Mouse (Mus musculus): ENCODE measurements around the gene 1700003E16Rik. TPM values are rescaled to one million over a fixed set of nuclear protein-coding genes. Genes with fewer than 3 reads are reported as not detected.

1700003E16Rik gene
- polyA plus RNA-seq, 1 experiment from 2014 or later: 0.77 TPM

DNA sequence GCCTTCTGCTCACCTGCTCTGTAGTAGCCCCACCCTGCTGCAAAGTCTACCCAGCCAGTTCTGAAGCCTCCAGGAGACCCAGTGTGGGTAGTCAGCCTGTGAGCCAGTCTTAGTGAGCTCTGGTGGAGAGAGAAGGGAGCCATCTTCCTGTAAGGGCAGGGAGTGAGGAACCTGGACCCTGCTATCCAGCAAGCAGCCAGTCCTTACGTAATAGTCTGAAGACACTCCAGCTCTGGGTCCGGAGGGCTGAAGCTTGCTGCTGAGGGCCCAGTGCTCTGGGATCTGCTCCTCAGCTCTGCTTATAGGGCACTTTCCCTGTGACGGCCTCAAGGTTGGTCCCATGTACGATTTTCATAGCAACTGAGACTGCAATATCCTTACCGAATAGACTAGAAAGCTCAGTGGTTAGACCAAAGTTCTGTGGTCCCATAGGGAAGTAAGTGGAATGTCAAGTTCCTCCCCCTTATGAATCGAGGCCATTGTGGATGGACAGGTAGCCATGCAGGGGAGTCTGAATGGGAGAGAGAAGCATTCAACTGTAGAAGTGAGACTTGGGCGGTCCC lies 21.2 kb upstream of the 1700003E16Rik start, which contains the start of gene Rtkn:
Gene Rtkn (plus strand): TSS at position 513 of the 563 bp plus-strand sequence.
- H3K4me3 ChIP-seq (ENCODE audit: low read depth, low read length): peak within 1 kb of the TSS; percentile 48
- no peaks in the 10 kb centered on the region for H3K9me3 ChIP-seq (ENCODE audit: control insufficient read depth, low read depth, low read length)
- no peak for ATAC-seq (ENCODE audit: insufficient number of reproducible peaks, insufficient read depth, low FRiP score, low read depth)
- H3K4me1 ChIP-seq (ENCODE audit: control insufficient read depth, insufficient read depth, low read length): peaks cover 23% of the 10 kb centered on the region
- H3K27ac ChIP-seq (ENCODE audit: low read length): peak within 1 kb of the TSS; percentile 100
- H3K27me3 ChIP-seq (ENCODE audit: control insufficient read depth, insufficient read depth, low read length): no peaks in the 10 kb centered on the region
- H3K4me2 ChIP-seq (replicated peaks; ENCODE audit: low read depth, low read length): peak within 1 kb of the TSS; percentile 74
- no peaks in the 10 kb centered on the region for H3K36me3 ChIP-seq (ENCODE audit: control insufficient read depth, insufficient read depth, low read length)
- WGBS: 65% methylated on average over 7 of the region's 7 CpGs
- peak within 1 kb of the TSS; percentile 89; the same call in 1 of the 2 replicates for H3K9ac ChIP-seq (replicated peaks; ENCODE audit: low read depth, low read length)

DNA sequence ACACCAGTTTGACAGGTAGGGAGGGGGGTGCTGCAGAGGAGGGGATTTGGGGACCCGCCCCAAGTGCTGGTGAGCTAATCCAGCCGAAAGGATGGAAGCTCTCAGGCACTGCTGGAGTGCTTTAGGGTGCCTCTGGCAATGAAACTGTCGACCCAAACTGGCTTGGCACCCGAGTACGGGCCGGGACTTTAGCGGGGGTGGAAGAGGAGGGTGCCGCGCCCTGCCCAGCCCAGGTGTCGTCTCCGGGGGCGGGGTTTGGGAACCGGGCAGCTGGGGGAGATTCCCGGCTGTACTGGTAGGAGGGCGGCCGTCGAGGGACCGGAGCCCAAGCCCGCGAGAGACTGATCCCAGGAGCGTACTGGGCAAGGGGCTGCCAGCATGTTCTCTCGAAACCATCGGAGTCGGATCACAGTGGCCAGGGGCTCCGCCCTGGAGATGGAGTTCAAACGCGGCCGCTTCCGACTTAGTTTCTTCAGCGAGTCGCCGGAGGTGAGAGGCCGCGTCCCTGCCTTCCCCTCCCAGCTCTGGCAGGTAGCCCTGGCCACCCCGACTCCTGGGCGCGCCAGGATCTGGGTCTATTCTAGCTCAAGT lies 20.5 kb upstream of the 1700003E16Rik start:
- Histone ChIP-seq H3K4me2 (replicated peaks; ENCODE audit: low read depth, low read length) (peak overlapping the region; percentile 74), H3K4me3 (ENCODE audit: low read depth, low read length) (peak overlapping the region; percentile 48), H3K9ac (replicated peaks; ENCODE audit: low read depth, low read length) (peak overlapping the region; percentile 89; the same call in 1 of the 2 replicates), H3K27me3 (ENCODE audit: control insufficient read depth, insufficient read depth, low read length) (no peaks in the 10 kb centered on the region), H3K27ac (ENCODE audit: low read length) (peak overlapping the region; percentile 100; the same call in 1 of the 2 replicates), H3K4me1 (ENCODE audit: control insufficient read depth, insufficient read depth, low read length) (peaks cover 23% of the 10 kb centered on the region), H3K36me3 (ENCODE audit: control insufficient read depth, insufficient read depth, low read length) (no peaks in the 10 kb centered on the region), H3K9me3 (ENCODE audit: control insufficient read depth, low read depth, low read length) (no peaks in the 10 kb centered on the region)
- WGBS: 5% methylated on average over 37 of the region's 37 CpGs
- no peak for ATAC-seq (ENCODE audit: insufficient number of reproducible peaks, insufficient read depth, low FRiP score, low read depth)

DNA sequence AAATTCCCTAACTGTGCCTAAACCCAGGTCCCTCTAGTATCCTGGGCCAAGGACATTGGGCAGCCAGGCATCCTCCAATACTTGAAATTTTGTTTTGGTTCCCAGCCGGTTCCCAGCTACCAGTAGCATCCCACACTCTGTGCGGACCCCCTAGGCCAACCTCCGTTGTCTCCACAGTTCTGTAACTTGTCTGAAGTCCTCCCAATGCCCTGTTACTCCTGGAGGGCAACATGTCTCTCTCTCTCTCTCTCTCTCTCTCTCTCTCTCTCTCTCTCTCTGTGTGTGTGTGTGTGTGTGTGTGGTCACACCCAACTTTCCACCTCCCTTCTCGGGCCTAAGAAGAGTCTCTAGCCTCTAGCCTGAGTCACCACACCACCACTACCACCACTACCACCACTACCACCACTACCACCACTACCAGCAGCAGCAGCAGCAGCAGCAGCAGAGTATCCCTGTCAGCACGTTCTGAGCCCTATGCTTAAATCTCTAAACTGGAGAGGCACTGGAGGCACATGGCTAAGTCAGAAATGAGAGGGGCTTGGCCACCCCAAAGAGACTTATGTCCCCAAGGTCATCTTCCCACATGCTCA lies 19.8 kb upstream of the 1700003E16Rik start:
- peak overlapping the region; percentile 100 for H3K27ac ChIP-seq (ENCODE audit: low read length)
- H3K27me3 ChIP-seq (ENCODE audit: control insufficient read depth, insufficient read depth, low read length): no peaks in the 10 kb centered on the region
- ATAC-seq (ENCODE audit: insufficient number of reproducible peaks, insufficient read depth, low FRiP score, low read depth): no peak
- H3K4me3 ChIP-seq (ENCODE audit: low read depth, low read length): peak overlapping the region; percentile 48
- peak overlapping the region; percentile 89 for H3K9ac ChIP-seq (replicated peaks; ENCODE audit: low read depth, low read length)
- H3K36me3 ChIP-seq (ENCODE audit: control insufficient read depth, insufficient read depth, low read length): no peaks in the 10 kb centered on the region
- peaks cover 23% of the 10 kb centered on the region for H3K4me1 ChIP-seq (ENCODE audit: control insufficient read depth, insufficient read depth, low read length)
- no peaks in the 10 kb centered on the region for H3K9me3 ChIP-seq (ENCODE audit: control insufficient read depth, low read depth, low read length)
- WGBS: 12% methylated on average over 5 of the region's 5 CpGs
- H3K4me2 ChIP-seq (replicated peaks; ENCODE audit: low read depth, low read length): peak overlapping the region; percentile 74

DNA sequence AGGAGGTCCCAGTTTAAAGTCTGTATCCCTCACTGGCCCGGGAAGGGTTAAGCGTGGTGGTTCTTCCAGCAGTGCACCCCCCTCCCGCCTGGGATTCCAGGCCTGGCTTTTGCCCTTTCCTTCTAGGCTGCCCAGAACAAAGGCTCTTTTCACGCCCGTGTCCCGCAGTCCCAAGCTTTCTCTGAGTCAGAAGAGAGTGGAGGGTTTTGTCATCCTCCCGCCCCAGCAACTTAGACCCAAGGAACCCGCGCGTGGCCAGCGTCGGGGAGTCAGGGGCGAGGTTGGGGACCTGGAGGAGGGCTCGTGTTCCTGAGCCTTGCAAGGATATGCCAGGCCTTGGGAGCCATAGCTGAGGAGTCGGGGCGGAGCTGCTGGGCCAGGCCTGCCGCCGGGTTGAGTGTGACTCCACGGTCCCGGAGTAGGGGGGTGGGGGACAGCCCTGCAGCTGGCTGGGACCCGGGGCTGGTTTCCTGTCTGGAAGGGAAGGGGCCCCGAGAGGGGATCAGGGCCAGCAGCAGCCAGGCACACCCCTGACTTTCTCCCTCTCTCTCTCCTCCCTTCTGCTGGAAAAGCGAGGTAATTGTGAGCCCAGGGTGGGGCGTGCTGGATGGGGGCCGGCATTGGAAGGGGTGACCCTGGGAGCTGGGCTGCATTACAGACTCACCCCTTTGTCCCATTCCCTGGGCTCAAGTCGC lies 19.2 kb upstream of the 1700003E16Rik start:
- ATAC-seq (ENCODE audit: insufficient number of reproducible peaks, insufficient read depth, low FRiP score, low read depth): peak; percentile 83
- H3K9ac ChIP-seq (replicated peaks; ENCODE audit: low read depth, low read length): peak overlapping the region; percentile 89
- no peaks in the 10 kb centered on the region for H3K9me3 ChIP-seq (ENCODE audit: control insufficient read depth, low read depth, low read length)
- H3K4me1 ChIP-seq (ENCODE audit: control insufficient read depth, insufficient read depth, low read length): peaks cover 25% of the 10 kb centered on the region
- WGBS: 1% methylated on average over 26 of the region's 26 CpGs
- H3K27ac ChIP-seq (ENCODE audit: low read length): peak overlapping the region; percentile 100
- H3K4me3 ChIP-seq (ENCODE audit: low read depth, low read length): peak overlapping the region; percentile 48
- peak overlapping the region; percentile 74 for H3K4me2 ChIP-seq (replicated peaks; ENCODE audit: low read depth, low read length)
- no peaks in the 10 kb centered on the region for H3K36me3 ChIP-seq (ENCODE audit: control insufficient read depth, insufficient read depth, low read length)
- no peaks in the 10 kb centered on the region for H3K27me3 ChIP-seq (ENCODE audit: control insufficient read depth, insufficient read depth, low read length)

DNA sequence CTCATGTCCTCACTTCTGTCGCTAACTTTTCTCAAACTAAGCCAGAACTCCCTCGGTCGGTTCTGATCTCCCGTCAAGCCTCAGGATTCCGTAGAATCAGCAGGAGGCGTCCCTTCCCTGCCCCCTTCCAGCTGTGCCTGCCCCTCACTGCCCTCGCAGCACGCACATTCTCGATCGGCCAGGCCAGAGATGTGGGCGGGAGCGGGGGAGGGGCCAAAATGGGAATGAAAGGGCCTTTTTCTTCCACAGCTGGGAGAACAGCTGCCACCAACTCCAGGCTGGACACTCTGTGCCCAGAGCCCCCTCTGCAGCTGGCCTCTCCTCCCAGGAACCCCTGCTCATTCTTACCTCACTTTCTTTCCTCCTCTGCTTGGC lies 18.6 kb upstream of the 1700003E16Rik start:
- Histone ChIP-seq H3K9me3 (ENCODE audit: control insufficient read depth, low read depth, low read length) (no peaks in the 10 kb centered on the region), H3K27me3 (ENCODE audit: control insufficient read depth, insufficient read depth, low read length) (no peaks in the 10 kb centered on the region), H3K4me2 (replicated peaks; ENCODE audit: low read depth, low read length) (peak overlapping the region; percentile 74), H3K27ac (ENCODE audit: low read length) (peak overlapping the region; percentile 100), H3K4me1 (ENCODE audit: control insufficient read depth, insufficient read depth, low read length) (peaks cover 30% of the 10 kb centered on the region), H3K36me3 (ENCODE audit: control insufficient read depth, insufficient read depth, low read length) (no peaks in the 10 kb centered on the region), H3K4me3 (ENCODE audit: low read depth, low read length) (peak overlapping the region; percentile 48), H3K9ac (replicated peaks; ENCODE audit: low read depth, low read length) (peak overlapping the region; percentile 89)
- WGBS: 0% methylated on average over 12 of the region's 12 CpGs
- ATAC-seq (ENCODE audit: insufficient number of reproducible peaks, insufficient read depth, low FRiP score, low read depth): peak; percentile 80

DNA sequence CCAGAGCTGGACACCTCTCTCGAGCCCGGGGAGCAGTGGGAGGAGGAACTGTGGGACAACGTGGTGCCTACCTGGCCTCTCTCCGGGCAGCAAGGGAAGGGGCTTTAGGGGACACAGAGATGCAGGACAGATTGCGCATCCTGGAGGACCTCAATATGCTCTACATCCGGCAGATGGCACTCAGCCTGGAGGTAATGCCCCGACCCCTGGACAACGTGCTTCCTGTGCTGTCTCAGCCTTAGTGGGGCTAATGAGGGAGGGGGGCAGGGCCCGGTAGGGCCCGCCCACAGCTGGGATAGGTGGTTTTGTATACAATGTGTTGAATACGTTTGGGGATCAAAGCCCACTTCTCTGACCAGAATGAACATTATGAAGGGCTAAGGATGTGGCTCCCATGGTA lies 18.1 kb upstream of the 1700003E16Rik start:
- no peaks in the 10 kb centered on the region for H3K27me3 ChIP-seq (ENCODE audit: control insufficient read depth, insufficient read depth, low read length)
- H3K36me3 ChIP-seq (ENCODE audit: control insufficient read depth, insufficient read depth, low read length): no peaks in the 10 kb centered on the region
- peaks cover 33% of the 10 kb centered on the region for H3K4me1 ChIP-seq (ENCODE audit: control insufficient read depth, insufficient read depth, low read length)
- H3K4me3 ChIP-seq (ENCODE audit: low read depth, low read length): peak overlapping the region; percentile 48
- ATAC-seq (ENCODE audit: insufficient number of reproducible peaks, insufficient read depth, low FRiP score, low read depth): peak; percentile 20; the same call in 1 of the 2 replicates
- under 1% methylated on average over 11 of the region's 11 CpGs for WGBS
- no peaks in the 10 kb centered on the region for H3K9me3 ChIP-seq (ENCODE audit: control insufficient read depth, low read depth, low read length)
- peak overlapping the region; percentile 89 for H3K9ac ChIP-seq (replicated peaks; ENCODE audit: low read depth, low read length)
- peak overlapping the region; percentile 74 for H3K4me2 ChIP-seq (replicated peaks; ENCODE audit: low read depth, low read length)
- H3K27ac ChIP-seq (ENCODE audit: low read length): peak overlapping the region; percentile 100

DNA sequence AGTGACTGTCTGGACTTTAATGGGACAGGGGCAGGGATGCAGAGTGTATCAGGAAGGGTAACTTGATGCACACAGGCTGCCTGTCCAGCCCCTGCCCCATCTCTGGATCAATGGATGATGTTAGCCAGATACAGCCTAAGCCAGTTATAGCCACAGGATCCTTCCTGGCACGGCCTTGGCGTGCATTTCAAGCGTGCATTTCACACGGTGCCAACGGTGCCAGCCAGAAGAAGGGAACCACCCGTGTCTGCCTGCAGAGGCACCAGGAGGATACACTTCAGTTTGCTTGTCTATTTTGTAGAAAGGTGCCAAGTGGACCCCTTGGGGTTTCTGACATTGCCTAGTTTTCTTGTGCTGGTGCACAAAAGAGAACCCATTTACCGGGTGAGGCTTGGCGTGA lies 16.2 kb upstream of the 1700003E16Rik start:
- no peak for ATAC-seq (ENCODE audit: insufficient number of reproducible peaks, insufficient read depth, low FRiP score, low read depth)
- Histone ChIP-seq H3K27ac (ENCODE audit: low read length) (no peak overlapping the region), H3K4me2 (replicated peaks; ENCODE audit: low read depth, low read length) (no peak overlapping the region), H3K36me3 (ENCODE audit: control insufficient read depth, insufficient read depth, low read length) (no peaks in the 10 kb centered on the region; the same call in 1 of the 2 replicates), H3K9ac (replicated peaks; ENCODE audit: low read depth, low read length) (no peak overlapping the region), H3K4me1 (ENCODE audit: control insufficient read depth, insufficient read depth, low read length) (peaks cover 27% of the 10 kb centered on the region), H3K27me3 (ENCODE audit: control insufficient read depth, insufficient read depth, low read length) (no peaks in the 10 kb centered on the region), H3K4me3 (ENCODE audit: low read depth, low read length) (no peak overlapping the region), H3K9me3 (ENCODE audit: control insufficient read depth, low read depth, low read length) (no peaks in the 10 kb centered on the region)
- WGBS: 93% methylated on average over 8 of the region's 8 CpGs

DNA sequence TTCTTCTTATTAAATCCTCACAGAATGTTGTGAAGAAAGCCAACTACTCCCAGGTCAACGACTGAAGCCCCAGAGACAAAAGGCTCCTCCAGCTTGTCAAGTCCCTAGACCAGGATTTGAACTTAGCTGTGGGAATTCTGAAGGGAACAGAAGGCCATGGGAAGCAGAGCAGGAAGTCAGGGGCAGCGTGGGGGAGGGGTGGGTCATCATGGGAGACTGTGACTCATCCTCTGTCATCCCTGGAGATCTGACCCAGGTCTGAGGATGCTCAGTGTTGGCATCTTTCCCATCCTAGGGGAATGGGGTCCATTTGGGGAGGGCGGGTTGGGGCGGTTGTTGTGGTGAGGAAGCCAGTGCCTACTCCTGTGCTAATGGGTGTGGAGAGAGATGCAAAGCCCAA lies 14.6 kb upstream of the 1700003E16Rik start:
- ATAC-seq (ENCODE audit: insufficient number of reproducible peaks, insufficient read depth, low FRiP score, low read depth): no peak
- no peak overlapping the region for H3K27ac ChIP-seq (ENCODE audit: low read length)
- H3K4me3 ChIP-seq (ENCODE audit: low read depth, low read length): no peak overlapping the region
- H3K9me3 ChIP-seq (ENCODE audit: control insufficient read depth, low read depth, low read length): no peaks in the 10 kb centered on the region
- H3K36me3 ChIP-seq (ENCODE audit: control insufficient read depth, insufficient read depth, low read length): no peaks in the 10 kb centered on the region; the same call in none of the 2 replicates
- no peak overlapping the region for H3K9ac ChIP-seq (replicated peaks; ENCODE audit: low read depth, low read length)
- H3K4me1 ChIP-seq (ENCODE audit: control insufficient read depth, insufficient read depth, low read length): peaks cover 17% of the 10 kb centered on the region
- 35% methylated on average over 4 of the region's 4 CpGs for WGBS
- H3K27me3 ChIP-seq (ENCODE audit: control insufficient read depth, insufficient read depth, low read length): no peaks in the 10 kb centered on the region
- H3K4me2 ChIP-seq (replicated peaks; ENCODE audit: low read depth, low read length): peak overlapping the region; percentile 50

Measured in stomach, embryonic 14.5 days (tissue).